Mouse (Mus musculus): ENCODE results near the gene H3f3b. TPM values are rescaled to one million over a fixed set of nuclear protein-coding genes. Genes with fewer than 3 reads are reported as not detected.

The H3f3b gene
- polyA plus RNA-seq, 1 experiment from 2014 or later: 1,066 TPM

GRCm38 (mm10) chr11:115974309-115975082, 53.3 kb downstream of the H3f3b start, which contains the start of gene Itgb4:
Gene Itgb4 (plus strand): TSS chr11:115974709.
- POLR2A ChIA-PET: interaction anchor here (0.5 kb wide), 1 partner anchor 145 kb away, joined by 4 read pairs; no protein-coding TSS in a partner anchor
- ATAC-seq: no peak
- CTCF ChIA-PET: no interaction called here
- DNase-seq (ENCODE audit: low read depth, low spot score): no peak
- TF ChIP-seq CTCF (IDR thresholded peaks at IDR 0.05): no peak
- in situ Hi-C loops (cut with MboI; ENCODE audit: low pct_unique_long_range_greater_than_20kb): no loop called here
- H3K27me3 ChIP-seq: no peaks in the 10 kb centered on the region

Other genes starting within 250 kb of the H3f3b start
- gene Caskin2, start 214.3 kb downstream of the H3f3b start, polyA plus RNA-seq (2021): 29.7 TPM
- 52.3 TPM for gene Tsen54, start 213.2 kb downstream of the H3f3b start, polyA plus RNA-seq (2021)
- 163 TPM for gene Llgl2, start 203.9 kb downstream of the H3f3b start, polyA plus RNA-seq (2021)
- gene Myo15b, start 169.6 kb downstream of the H3f3b start, polyA plus RNA-seq (2021): 1.4 TPM
- gene Smim5, start 128.0 kb downstream of the H3f3b start, polyA plus RNA-seq (2021): 1.6 TPM
- 0.53 TPM for gene Smim6, start 115.9 kb downstream of the H3f3b start, polyA plus RNA-seq (2021)
- gene Sap30bp, start 94.7 kb downstream of the H3f3b start, polyA plus RNA-seq (2021): 46.3 TPM
- 20.9 TPM for gene Recql5, start 94.5 kb downstream of the H3f3b start, polyA plus RNA-seq (2021)
- 0.06 TPM for gene Itgb4, start 53.3 kb downstream of the H3f3b start, polyA plus RNA-seq (2021)
- gene Galk1, start 15.2 kb downstream of the H3f3b start, polyA plus RNA-seq (2021): 100 TPM
- 24.9 TPM for gene Unk, start 2.4 kb upstream of the H3f3b start, polyA plus RNA-seq (2021)
- 0.33 TPM for gene Unc13d, start 50.0 kb upstream of the H3f3b start, polyA plus RNA-seq (2021)
- 255 TPM for gene Wbp2, start 59.0 kb upstream of the H3f3b start, polyA plus RNA-seq (2021)
- 76.1 TPM for gene Trim47, start 99.2 kb upstream of the H3f3b start, polyA plus RNA-seq (2021)
- 10.1 TPM for gene Trim65, start 103.2 kb upstream of the H3f3b start, polyA plus RNA-seq (2021)
- 89.7 TPM for gene Mrpl38, start 110.9 kb upstream of the H3f3b start, polyA plus RNA-seq (2021)
- gene Fbf1, start 140.2 kb upstream of the H3f3b start, polyA plus RNA-seq (2021): 49.2 TPM
- gene Ten1, start 170.9 kb upstream of the H3f3b start, polyA plus RNA-seq (2021): 53.6 TPM
- 67.1 TPM for gene Acox1, start 171.1 kb upstream of the H3f3b start, polyA plus RNA-seq (2021)
- 0.05 TPM for gene Evpl, start 210.1 kb upstream of the H3f3b start, polyA plus RNA-seq (2021)
- 90.1 TPM for gene Srp68, start 246.3 kb upstream of the H3f3b start, polyA plus RNA-seq (2021)